Mouse (Mus musculus) forebrain, embryonic 10.5 days (tissue): ENCODE results near the gene Prkag3. TPM values are rescaled to one million over a fixed set of nuclear protein-coding genes. Genes with fewer than 3 reads are reported as not detected.

Source experiments
- DNase-seq: peaks from one replicate; pipeline ENCODE4 v3.0.0-alpha.2; 2017; ENCODE audit warnings: low spot score; ENCODE audit errors: extremely low spot score
- H3K27ac ChIP-seq: fragments of 300-500 bp; sonication (generic); 2 replicates; pipeline ENCODE4 v1.5.1; 2016; ENCODE audit warnings: mild to moderate bottlenecking
- H3K27me3 ChIP-seq: fragments of 300-500 bp; sonication (generic); 2 replicates; pipeline ENCODE4 v1.6.1; 2016; ENCODE audit warnings: mild to moderate bottlenecking; ENCODE audit not compliant: poor library complexity, severe bottlenecking
- H3K36me3 ChIP-seq: fragments of 300-500 bp; sonication (generic); replicated peaks from 2 replicates; pipeline ENCODE4 v1.6.1; 2016; ENCODE audit warnings: mild to moderate bottlenecking, moderate library complexity
- H3K4me1 ChIP-seq: fragments of 300-500 bp; sonication (generic); 2 replicates; pipeline ENCODE4 v1.6.1; 2016
- H3K4me3 ChIP-seq: fragments of 300-500 bp; sonication (generic); 2 replicates; pipeline ENCODE4 v1.5.1; 2016; ENCODE audit warnings: mild to moderate bottlenecking, moderate library complexity
- H3K9me3 ChIP-seq: fragments of 300-500 bp; sonication (generic); 2 replicates; pipeline ENCODE4 v1.6.1; 2016; ENCODE audit warnings: mild to moderate bottlenecking, moderate library complexity
- WGBS: fragments of 180-500 bp; shearing (Covaris S2); methylation state at CpG from one replicate; pipeline ENCODE4 v1.1.7; 2016; 5-methylcytosine and 5-hydroxymethylcytosine counted together
- polyA plus RNA-seq: library from polyadenylated mRNA; unstranded; fragments of >200 nt; fragmentation: Nextera tagmentation; extraction: Ambion mirVana; gene quantifications from 2 replicates; pipeline ENCODE4 v1.2.1, GENCODE M21; 2016

Gene Prkag3
- polyA plus RNA-seq, 1 experiment from 2014 or later: not detected

- Histone ChIP-seq H3K36me3 (no peaks in the 10 kb centered on the region), H3K9me3 (peaks cover 6% of the 10 kb centered on the region; the same call in 1 of the 2 replicates), H3K27me3 (peaks cover 99% of the 10 kb centered on the region), H3K27ac (no peak overlapping the region), H3K4me1 (peaks cover 24% of the 10 kb centered on the region), H3K4me3 (no peak overlapping the region)
- WGBS: 13% methylated on average over 14 of the region's 14 CpGs
- no peak for DNase-seq
Measured at GRCm38 (mm10) chr1:74782045-74782444, 33.0 kb upstream of the Prkag3 start.

DNA sequence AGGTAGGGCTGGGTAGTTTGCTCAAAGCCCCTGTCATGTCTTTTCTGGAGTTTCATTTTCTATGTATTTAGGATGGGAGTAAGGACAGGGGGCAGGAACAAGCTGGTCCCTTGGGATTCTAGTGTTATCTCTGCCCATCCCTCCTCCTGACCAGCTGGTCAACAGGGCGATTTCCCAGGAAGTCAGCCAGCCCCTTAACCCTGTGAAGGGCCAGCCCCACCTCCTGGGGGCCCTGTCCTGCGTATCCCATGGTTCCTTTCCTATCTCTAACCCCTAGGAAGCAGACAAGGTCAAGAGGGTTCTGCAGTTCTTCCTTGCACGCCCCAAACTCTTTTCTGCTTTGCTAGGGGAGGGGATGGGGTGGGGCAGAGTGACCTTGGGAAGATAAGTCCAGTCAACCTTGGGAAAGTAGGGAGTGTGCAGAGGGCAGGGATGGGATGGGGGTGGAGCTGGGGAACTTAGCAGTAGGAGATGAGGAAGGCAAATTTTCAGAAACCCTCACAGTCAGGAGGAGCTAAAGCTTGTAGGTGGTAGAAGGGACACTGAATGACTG lies 30.0 kb upstream of the Prkag3 start:
- H3K36me3 ChIP-seq: no peaks in the 10 kb centered on the region

GRCm38 (mm10) chr1:74775816-74776215 lies 26.8 kb upstream of the Prkag3 start:
- H3K27me3 ChIP-seq: peaks cover 100% of the 10 kb centered on the region
- no peak overlapping the region for H3K4me3 ChIP-seq
- DNase-seq: no peak
- 8% methylated on average over 5 of the region's 5 CpGs for WGBS
- H3K36me3 ChIP-seq: no peaks in the 10 kb centered on the region
- no peak overlapping the region for H3K27ac ChIP-seq
- H3K9me3 ChIP-seq: no peaks in the 10 kb centered on the region
- peaks cover 52% of the 10 kb centered on the region for H3K4me1 ChIP-seq

More for the DNA sequence above, 30.0 kb upstream of the Prkag3 start:
- no peak overlapping the region for H3K4me3 ChIP-seq
- no peaks in the 10 kb centered on the region for H3K9me3 ChIP-seq
- H3K27ac ChIP-seq: no peak overlapping the region
- WGBS: 39% methylated on average over 3 of the region's 3 CpGs
- no peak for DNase-seq
- peaks cover 100% of the 10 kb centered on the region for H3K27me3 ChIP-seq
- H3K4me1 ChIP-seq: peaks cover 42% of the 10 kb centered on the region

GRCm38 (mm10) chr1:74774062-74774461 lies 25.0 kb upstream of the Prkag3 start:
- DNase-seq: no peak
- Histone ChIP-seq H3K27ac (no peak overlapping the region), H3K4me3 (no peak overlapping the region), H3K9me3 (no peaks in the 10 kb centered on the region), H3K36me3 (no peaks in the 10 kb centered on the region), H3K4me1 (peaks cover 62% of the 10 kb centered on the region), H3K27me3 (peaks cover 100% of the 10 kb centered on the region)
- 16% methylated on average over 7 of the region's 7 CpGs for WGBS

DNA sequence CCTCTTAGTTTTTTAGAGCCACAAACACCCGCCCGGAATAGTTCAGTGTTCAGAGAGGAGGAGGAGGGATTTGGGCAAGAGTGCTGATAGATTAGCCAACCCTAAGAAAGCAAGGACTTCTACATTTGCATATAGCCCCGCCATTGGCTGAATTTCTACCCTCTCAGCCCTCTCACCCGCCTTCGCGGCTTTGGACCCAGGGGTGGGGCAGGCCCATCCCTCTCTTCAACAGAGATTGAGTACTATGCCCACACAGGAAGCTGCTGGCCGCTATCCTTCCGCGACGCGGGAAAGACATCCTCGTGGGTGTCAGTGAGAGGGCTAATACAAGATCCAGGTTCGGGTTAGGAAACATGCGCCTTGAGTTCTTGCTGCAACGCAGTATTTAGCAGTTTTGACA lies 24.1 kb upstream of the Prkag3 start:
- H3K27ac ChIP-seq: no peak overlapping the region
- H3K36me3 ChIP-seq: no peaks in the 10 kb centered on the region
- H3K4me1 ChIP-seq: peaks cover 62% of the 10 kb centered on the region
- under 1% methylated on average over 15 of the region's 15 CpGs for WGBS
- H3K4me3 ChIP-seq: peak overlapping the region; percentile 60
- H3K27me3 ChIP-seq: peaks cover 100% of the 10 kb centered on the region
- DNase-seq: peak; percentile 80
- no peaks in the 10 kb centered on the region for H3K9me3 ChIP-seq

DNA sequence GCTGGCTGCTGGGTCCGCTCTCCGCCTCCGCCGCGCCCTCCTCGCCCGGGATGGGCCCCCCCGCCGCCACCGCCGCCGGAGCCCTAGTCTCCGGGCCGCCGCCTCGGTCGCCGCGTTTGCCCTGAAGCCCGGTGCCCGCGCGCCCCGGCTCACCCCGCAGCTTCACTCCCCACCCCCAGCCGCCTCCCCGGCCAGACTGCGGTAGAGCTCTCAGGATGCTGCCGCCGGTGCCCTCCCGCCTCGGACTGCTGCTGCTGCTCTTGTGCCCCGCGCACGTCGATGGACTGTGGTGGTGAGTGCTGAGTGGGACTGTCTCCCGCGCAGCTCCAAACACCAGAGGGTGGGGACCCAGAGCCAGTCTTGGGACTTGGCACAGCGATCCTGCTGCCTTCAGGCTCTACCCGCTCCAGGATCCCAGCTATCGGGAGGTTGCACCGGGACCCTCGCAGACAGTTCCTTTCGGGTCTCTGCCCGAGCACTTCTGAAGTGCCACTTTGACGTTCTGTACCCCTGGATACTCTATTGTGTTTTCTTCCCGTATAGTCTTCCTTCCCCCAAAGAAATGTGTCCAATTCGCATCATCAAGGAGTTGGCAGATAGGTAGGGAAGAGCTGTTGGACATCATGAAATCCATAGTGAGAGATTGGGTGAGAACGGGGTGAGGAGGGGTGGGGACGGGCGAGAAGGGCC lies 23.1 kb upstream of the Prkag3 start:
- Histone ChIP-seq H3K4me3 (peak overlapping the region; percentile 60), H3K4me1 (peaks cover 62% of the 10 kb centered on the region), H3K27me3 (peaks cover 100% of the 10 kb centered on the region), H3K36me3 (no peaks in the 10 kb centered on the region), H3K27ac (peak overlapping the region; percentile 48; the same call in 1 of the 2 replicates), H3K9me3 (no peaks in the 10 kb centered on the region)
- under 1% methylated on average over 51 of the region's 51 CpGs for WGBS
- no peak for DNase-seq

GRCm38 (mm10) chr1:74771845-74771930 lies 22.7 kb upstream of the Prkag3 start, which contains the start of gene Wnt6:
Gene Wnt6 (plus strand): TSS chr1:74771892.
- peak within 1 kb of the TSS; percentile 60 for H3K4me3 ChIP-seq
- no peaks in the 10 kb centered on the region for H3K9me3 ChIP-seq
- peaks cover 60% of the 10 kb centered on the region for H3K4me1 ChIP-seq
- peak within 1 kb of the TSS; percentile 48; the same call in 1 of the 2 replicates for H3K27ac ChIP-seq
- H3K36me3 ChIP-seq: no peaks in the 10 kb centered on the region
- no peak for DNase-seq
- H3K27me3 ChIP-seq: peaks cover 100% of the 10 kb centered on the region
- WGBS: 5% methylated on average over 4 of the region's 8 CpGs

DNA sequence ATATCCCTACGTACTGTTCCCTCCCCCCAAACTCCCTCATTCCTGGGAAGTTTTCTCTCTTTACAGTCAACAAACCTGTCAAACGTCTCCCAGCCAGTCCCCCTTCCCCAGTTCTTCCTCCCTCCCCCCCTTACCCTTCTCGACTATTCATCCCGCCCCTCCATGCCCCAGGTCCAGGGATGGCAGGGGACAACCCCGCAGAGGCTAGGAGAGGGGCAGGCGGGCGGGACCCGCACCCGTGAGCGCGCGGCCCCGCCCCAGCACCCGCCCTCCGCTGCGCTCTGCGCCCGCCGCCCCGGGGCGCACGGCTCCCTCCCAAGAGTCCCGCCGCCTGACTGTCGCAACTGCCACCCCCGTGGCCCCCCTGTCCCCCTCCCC lies 22.4 kb upstream of the Prkag3 start:
- peak overlapping the region; percentile 60 for H3K4me3 ChIP-seq
- no peak for DNase-seq
- H3K27me3 ChIP-seq: peaks cover 100% of the 10 kb centered on the region
- H3K36me3 ChIP-seq: no peaks in the 10 kb centered on the region
- 0 out of 2 replicates have a peak overlapping the region, but pooled peaks have one; percentile 48 for H3K27ac ChIP-seq
- WGBS: 0% methylated on average over 26 of the region's 26 CpGs
- H3K4me1 ChIP-seq: peaks cover 57% of the 10 kb centered on the region
- H3K9me3 ChIP-seq: no peaks in the 10 kb centered on the region

DNA sequence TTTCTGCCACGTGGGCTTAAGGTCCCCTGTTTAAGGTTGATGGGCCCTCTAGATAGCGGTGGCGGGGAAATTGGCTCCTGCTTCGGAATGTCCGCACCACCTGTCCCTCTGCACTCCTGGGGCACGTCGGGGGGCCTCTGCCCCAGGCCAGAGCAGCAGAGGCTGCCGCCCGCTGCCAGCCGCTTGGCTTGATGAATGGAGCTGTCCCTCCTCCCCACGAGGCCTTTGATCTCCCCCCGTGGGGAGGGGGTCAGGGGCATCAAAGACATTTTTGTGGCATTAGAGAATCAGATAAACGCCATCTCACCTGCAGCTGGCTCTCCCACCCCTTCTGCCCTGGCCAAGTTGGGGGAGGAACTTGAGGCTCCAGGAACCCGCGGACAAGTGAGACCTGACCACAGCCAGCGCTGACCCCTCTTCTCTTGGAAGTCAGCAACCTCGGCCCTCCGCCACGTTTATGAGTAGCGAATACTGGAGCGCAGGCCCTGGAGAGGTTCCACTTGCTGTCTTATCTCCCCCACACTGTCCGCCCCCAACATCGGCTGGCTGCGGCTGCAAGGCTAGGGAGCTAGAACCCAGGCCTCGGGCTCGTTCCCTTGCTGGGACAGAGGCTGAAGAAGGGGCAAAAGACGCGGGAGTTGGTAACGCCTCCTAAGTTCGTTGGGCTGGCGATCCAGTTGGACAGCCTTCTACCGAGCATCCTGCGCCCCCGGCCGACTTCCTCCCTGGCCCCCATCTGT lies 21.9 kb upstream of the Prkag3 start:
- Histone ChIP-seq H3K4me1 (peaks cover 52% of the 10 kb centered on the region), H3K36me3 (no peaks in the 10 kb centered on the region), H3K27me3 (peaks cover 100% of the 10 kb centered on the region), H3K4me3 (peak overlapping the region; percentile 60), H3K9me3 (no peaks in the 10 kb centered on the region), H3K27ac (no peak overlapping the region)
- WGBS: 1% methylated on average over 35 of the region's 35 CpGs
- no peak for DNase-seq

DNA sequence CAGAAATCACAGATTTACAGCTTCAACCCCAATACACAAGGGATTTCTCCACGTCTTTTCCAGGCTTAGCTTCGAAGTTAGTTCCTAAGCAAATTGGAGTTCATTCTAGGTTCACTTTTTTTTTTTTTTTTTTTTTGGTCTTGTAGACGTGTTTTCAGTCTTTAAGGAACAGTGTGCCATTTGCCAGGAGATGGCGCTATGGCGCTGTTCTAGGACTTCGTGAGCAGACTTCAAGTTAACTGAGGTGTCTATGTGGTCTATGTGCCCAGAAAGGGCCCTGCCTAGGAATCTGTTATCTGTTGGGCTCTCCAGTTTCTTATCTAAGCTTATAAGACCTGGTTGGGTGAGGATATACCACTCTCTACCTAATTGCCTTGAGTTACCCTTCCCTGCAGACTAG lies 14.1 kb upstream of the Prkag3 start:
- Histone ChIP-seq H3K9me3 (no peaks in the 10 kb centered on the region), H3K4me3 (no peak overlapping the region), H3K36me3 (no peaks in the 10 kb centered on the region), H3K27me3 (peaks cover 82% of the 10 kb centered on the region), H3K4me1 (no peaks in the 10 kb centered on the region), H3K27ac (no peak overlapping the region)
- DNase-seq: peak; percentile 66
- 2% methylated on average over 6 of the region's 6 CpGs for WGBS

DNA sequence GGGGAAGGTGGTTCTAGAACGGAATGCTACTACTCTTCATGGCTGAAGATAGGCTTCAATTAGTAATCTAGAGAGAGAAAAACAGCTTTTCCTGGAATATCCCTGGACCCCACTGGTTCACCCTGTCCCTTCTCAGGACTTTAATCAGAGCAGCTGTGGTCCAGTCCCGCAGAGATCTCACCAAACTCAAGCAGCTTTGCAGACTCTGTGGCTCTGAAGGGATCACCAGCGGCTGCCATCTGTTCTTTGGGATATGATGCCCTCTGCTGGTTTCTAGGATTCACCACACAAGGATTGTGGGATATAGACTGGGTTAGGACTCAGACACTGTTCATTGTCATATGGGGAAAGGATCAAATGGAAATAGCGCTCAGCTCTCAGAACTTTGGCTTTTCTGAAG lies 10.8 kb upstream of the Prkag3 start:
- H3K9me3 ChIP-seq: no peaks in the 10 kb centered on the region
- WGBS: 28% methylated on average over 4 of the region's 4 CpGs

GRCm38 (mm10) chr1:74754175-74754785 lies 5.3 kb upstream of the Prkag3 start:
- DNase-seq: peak; percentile 19
- Histone ChIP-seq H3K27ac (no peak overlapping the region), H3K4me1 (peaks cover 9% of the 10 kb centered on the region; the same call in 1 of the 2 replicates), H3K36me3 (no peaks in the 10 kb centered on the region), H3K9me3 (no peaks in the 10 kb centered on the region), H3K4me3 (no peak overlapping the region), H3K27me3 (peaks cover 29% of the 10 kb centered on the region)
- WGBS: 59% methylated on average over 5 of the region's 5 CpGs

More for the DNA sequence above, 10.8 kb upstream of the Prkag3 start:
- H3K36me3 ChIP-seq: no peaks in the 10 kb centered on the region
- DNase-seq: peak; percentile 33
- H3K4me1 ChIP-seq: no peaks in the 10 kb centered on the region
- H3K27ac ChIP-seq: no peak overlapping the region
- H3K4me3 ChIP-seq: no peak overlapping the region
- peaks cover 50% of the 10 kb centered on the region for H3K27me3 ChIP-seq
